Mouse (Mus musculus) embryonic facial prominence, embryonic 10.5 days (tissue): ENCODE measurements around the gene Cyb561a3. TPM values are rescaled to one million over a fixed set of nuclear protein-coding genes. Genes with fewer than 3 reads are reported as not detected.

Experiments
- DNase-seq: peaks from one replicate; pipeline ENCODE4 v3.0.0-alpha.2; 2017; ENCODE audit warnings: low spot score
- H3K27ac ChIP-seq: fragments of 300-500 bp; sonication (generic); replicated peaks from 2 replicates; pipeline ENCODE4 v1.5.1; 2016; ENCODE audit warnings: mild to moderate bottlenecking
- H3K27me3 ChIP-seq: fragments of 300-500 bp; sonication (generic); replicated peaks from 2 replicates; pipeline ENCODE4 v1.6.1; 2016; ENCODE audit warnings: low read depth, mild to moderate bottlenecking; ENCODE audit not compliant: poor library complexity, severe bottlenecking
- H3K36me3 ChIP-seq: fragments of 300-500 bp; sonication (generic); replicated peaks from 2 replicates; pipeline ENCODE4 v1.6.1; 2016; ENCODE audit warnings: mild to moderate bottlenecking, moderate library complexity
- H3K4me1 ChIP-seq: fragments of 300-500 bp; sonication (generic); 2 replicates; pipeline ENCODE4 v1.6.1; 2016
- H3K4me3 ChIP-seq: fragments of 300-500 bp; sonication (generic); 2 replicates; pipeline ENCODE4 v1.5.1; 2016; ENCODE audit warnings: mild to moderate bottlenecking, moderate library complexity
- H3K9me3 ChIP-seq: fragments of 300-500 bp; sonication (generic); 2 replicates; pipeline ENCODE4 v1.6.1; 2016; ENCODE audit warnings: mild to moderate bottlenecking
- WGBS: fragments of 180-500 bp; shearing (Covaris S2); methylation state at CpG from one replicate; pipeline ENCODE4 v1.1.7; 2016; 5-methylcytosine and 5-hydroxymethylcytosine counted together
- polyA plus RNA-seq: library from polyadenylated mRNA; unstranded; fragments of >200 nt; fragmentation: Nextera tagmentation; extraction: Ambion mirVana; gene quantifications from 2 replicates; pipeline ENCODE4 v1.2.1, GENCODE M21; 2016

The Cyb561a3 gene
- polyA plus RNA-seq, 1 experiment from 2014 or later = 12.8 TPM

DNA sequence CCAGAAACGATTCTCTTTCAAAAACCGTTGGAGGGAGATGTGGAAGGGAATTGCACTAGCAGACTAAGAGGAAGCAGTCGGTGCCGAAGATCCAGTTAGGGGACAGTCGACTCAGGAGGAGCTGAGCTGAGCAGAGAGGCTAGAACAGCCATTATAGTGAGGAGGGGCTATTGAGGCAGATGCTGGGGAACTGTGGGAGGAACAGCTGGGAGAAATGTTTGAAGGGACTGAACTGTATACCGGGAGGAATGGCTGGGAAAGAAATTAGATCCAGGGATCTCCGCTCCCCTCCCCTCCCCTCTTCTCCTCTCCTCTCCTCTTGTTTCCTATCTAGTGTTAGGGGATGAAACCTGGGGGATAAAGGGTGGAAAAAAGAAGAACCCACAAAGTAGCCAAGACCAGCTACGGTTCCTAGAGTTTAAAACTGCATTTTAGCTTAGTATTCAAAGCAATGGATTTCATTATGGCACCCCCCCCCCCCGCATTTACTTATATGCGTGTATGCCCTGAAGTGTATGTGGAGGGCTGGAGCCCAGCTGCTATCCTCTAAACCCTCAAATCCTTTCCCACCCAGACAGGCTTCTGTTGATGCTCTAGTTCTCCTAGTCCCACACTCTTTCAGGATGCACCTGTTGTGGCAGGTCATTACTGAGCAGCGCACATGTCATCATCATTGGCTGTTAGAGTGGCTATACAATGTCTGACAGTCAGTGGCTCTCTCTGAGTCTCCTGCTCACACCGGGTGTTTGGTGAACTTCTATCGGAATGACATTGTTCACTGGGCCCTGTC lies 63.8 kb downstream of the Cyb561a3 start:
- no peak for DNase-seq
- 54% methylated on average over 13 of the region's 13 CpGs for WGBS
- H3K4me1 ChIP-seq = peaks cover 11% of the 10 kb centered on the region; the same call in 1 of the 2 replicates
- H3K9me3 ChIP-seq = no peaks in the 10 kb centered on the region
- H3K27me3 ChIP-seq = peaks cover 3% of the 10 kb centered on the region
- H3K27ac ChIP-seq = no peak overlapping the region; the same call in 1 of the 2 replicates
- H3K4me3 ChIP-seq = no peak overlapping the region
- H3K36me3 ChIP-seq = no peaks in the 10 kb centered on the region

Other genes with a start within 250 kb of the Cyb561a3 start
- gene Syt7, start 188.1 kb upstream of the Cyb561a3 start, polyA plus RNA-seq = 0.44 and 0.64 TPM in 2 replicates
- gene Lrrc10b, start 119.7 kb upstream of the Cyb561a3 start, polyA plus RNA-seq = 0.29 and 0.52 TPM in 2 replicates
- gene Ppp1r32, start 94.2 kb upstream of the Cyb561a3 start, polyA plus RNA-seq = 0.29 and 0.39 TPM in 2 replicates
- 54.5 and 55.3 TPM in 2 replicates for gene Cpsf7, start 51.9 kb upstream of the Cyb561a3 start, polyA plus RNA-seq
- 62.2 and 64.0 TPM in 2 replicates for gene Sdhaf2, start 51.0 kb upstream of the Cyb561a3 start, polyA plus RNA-seq
- 62.2 and 68.6 TPM in 2 replicates for gene Tmem216, start 20.9 kb upstream of the Cyb561a3 start, polyA plus RNA-seq
- gene Tmem138, start 190 bp downstream of the Cyb561a3 start, polyA plus RNA-seq = 51.1 and 52.6 TPM in 2 replicates
- gene Ddb1, start 28.2 kb downstream of the Cyb561a3 start, polyA plus RNA-seq = 483 and 491 TPM in 2 replicates
- gene Tkfc, start 28.5 kb downstream of the Cyb561a3 start, polyA plus RNA-seq = 22.1 and 22.4 TPM in 2 replicates
- 1.8 and 2.0 TPM in 2 replicates for gene Vwce, start 57.0 kb downstream of the Cyb561a3 start, polyA plus RNA-seq
- gene Pga5, start 100.9 kb downstream of the Cyb561a3 start, polyA plus RNA-seq = not detected in 2 replicates
- gene Vps37c, start 111.6 kb downstream of the Cyb561a3 start, polyA plus RNA-seq = 37.6 and 40.8 TPM in 2 replicates
- gene Cd5, start 161.8 kb downstream of the Cyb561a3 start, polyA plus RNA-seq = 0.15 and 0.19 TPM in 2 replicates